Mouse (Mus musculus): Measurements from ENCODE around the gene Myh14.

- peak; percentile 12; the same call in 1 of the 2 replicates for TF ChIP-seq POLR2A (IDR thresholded peaks at IDR 0.05; ENCODE audit: borderline replicate concordance, insufficient read depth, low read length)
- no peak for TF ChIP-seq CTCF (IDR thresholded peaks at IDR 0.05; ENCODE audit: borderline replicate concordance, insufficient read depth, low read depth, low read length)
These were observed 6.0 kb upstream of the Myh14 start for GRCm38 (mm10) chr7:44676611-44677010.
